Mouse (Mus musculus) kidney, postnatal 36 days (tissue): ENCODE results near the gene Dguok.

Source experiments
- DNase-seq, 2 experiments: peaks; one replicate each; pipeline ENCODE4 v3.0.0; 2021 to 2022; ENCODE audit warnings: mixed read lengths in 2 of 2

The Dguok gene

GRCm38 (mm10) chr6:83496753-83497710, 9.7 kb downstream of the Dguok start:
- peak; percentile 65 to 70 for DNase-seq

DNA sequence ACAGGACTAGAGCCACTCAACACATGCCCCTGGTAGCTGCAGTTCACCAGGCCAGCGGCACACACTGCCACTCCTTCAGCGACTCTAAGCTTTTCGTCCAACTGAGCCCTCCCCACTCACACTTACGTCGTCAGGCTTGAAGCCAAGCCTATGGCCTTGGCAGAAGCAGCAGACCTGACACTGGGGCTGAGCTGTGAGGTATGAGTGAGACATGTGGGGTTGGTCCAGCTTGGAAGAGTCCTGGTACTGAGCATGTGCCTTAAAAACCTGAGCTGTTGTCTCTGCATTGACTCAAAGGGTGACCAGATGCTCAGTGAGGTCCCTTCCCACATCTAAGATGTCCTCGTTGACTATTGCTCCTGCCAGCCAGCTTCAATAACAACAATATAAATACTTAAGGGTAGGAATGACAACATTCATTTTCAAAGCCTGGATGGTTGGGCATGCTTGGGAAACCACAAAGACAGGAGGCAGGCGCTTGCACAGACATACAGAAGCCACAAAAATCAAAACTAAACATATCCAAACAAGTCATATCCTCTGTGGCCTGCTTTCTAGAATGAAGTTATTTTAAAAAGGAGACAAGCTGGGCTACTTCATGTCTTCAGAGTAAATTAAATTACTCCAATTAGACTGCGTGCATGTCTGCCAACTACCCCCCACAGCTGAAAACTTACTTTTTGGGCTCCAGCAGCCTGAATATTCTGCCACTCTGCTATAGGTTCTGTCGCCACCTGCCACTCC, 10.6 kb downstream of the Dguok start:
- no peak for DNase-seq

GRCm38 (mm10) chr6:83490622-83491021, 16.1 kb downstream of the Dguok start:
- DNase-seq: no peak

DNA sequence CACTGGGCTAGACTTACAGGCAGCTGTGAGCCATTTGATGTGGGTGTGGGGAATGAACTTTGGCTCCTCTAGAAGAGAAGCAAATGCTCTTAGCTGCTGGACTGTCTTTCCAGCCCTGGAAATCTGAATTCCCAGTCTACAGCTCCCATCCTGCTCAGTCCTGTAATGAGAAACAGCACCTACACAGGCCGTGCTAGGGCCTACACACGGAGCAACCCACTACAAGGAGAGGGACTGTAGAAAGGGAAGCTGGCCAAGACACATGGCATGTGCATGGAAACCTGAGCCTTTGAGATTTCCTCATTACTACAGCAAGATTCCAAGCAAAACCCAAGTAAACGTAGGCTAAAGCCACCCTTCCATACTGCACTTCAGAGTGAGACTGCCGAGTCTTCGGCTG, 18.6 kb downstream of the Dguok start:
- DNase-seq: no peak

DNA sequence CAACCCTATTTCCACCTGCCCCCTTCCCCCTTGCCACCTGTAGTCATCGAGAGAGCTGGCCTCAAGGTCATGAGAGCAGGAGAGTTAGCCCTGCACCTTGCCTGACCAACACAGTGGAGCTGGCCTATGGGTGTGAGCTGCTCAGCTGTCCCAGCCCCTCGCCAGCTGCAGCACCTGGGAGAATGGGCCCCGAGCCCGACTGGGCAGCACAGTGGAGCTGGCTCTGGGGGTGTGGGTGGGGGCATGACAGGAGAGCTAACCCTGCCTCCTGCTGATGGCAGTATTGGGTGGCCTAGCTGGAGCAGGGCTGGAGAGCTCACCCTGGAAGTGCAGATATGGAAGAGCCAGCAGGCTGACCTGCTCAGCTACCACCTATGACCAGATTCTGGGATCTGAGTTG, 19.5 kb downstream of the Dguok start:
- DNase-seq: no peak

GRCm38 (mm10) chr6:83485854-83486253, 20.9 kb downstream of the Dguok start:
- no peak for DNase-seq

- no peak for DNase-seq
Measured at GRCm38 (mm10) chr6:83483776-83484175, 23.0 kb downstream of the Dguok start.

- DNase-seq: peak; percentile 44 to 62
Measured at GRCm38 (mm10) chr6:83482418-83483085, 24.2 kb downstream of the Dguok start.

GRCm38 (mm10) chr6:83480019-83480655, 26.6 kb downstream of the Dguok start:
- DNase-seq: no peak

- DNase-seq: peak in 1 of 2 experiments; percentile 26
Measured at GRCm38 (mm10) chr6:83479193-83479592, 27.6 kb downstream of the Dguok start.

GRCm38 (mm10) chr6:83478628-83479027, 28.1 kb downstream of the Dguok start:
- no peak for DNase-seq

DNA sequence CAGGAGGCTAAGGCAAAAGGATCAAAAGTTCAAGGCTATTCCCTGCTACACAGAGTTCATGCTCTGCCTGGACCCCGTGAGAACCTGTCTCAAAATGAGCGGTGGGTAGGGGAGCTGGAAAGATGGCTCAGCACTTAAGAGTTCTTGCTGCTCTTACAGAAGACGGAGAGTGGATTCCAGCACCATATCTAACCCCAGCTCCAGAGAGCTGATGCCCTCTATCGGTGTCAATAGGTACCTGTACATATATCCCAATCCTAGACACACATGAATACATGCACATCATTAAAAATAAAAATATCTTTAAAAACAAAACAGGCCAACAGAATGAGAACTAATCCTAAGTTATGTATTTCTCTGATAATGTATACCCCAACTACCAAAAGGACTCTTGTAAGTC, 28.6 kb downstream of the Dguok start:
- DNase-seq: no peak

DNA sequence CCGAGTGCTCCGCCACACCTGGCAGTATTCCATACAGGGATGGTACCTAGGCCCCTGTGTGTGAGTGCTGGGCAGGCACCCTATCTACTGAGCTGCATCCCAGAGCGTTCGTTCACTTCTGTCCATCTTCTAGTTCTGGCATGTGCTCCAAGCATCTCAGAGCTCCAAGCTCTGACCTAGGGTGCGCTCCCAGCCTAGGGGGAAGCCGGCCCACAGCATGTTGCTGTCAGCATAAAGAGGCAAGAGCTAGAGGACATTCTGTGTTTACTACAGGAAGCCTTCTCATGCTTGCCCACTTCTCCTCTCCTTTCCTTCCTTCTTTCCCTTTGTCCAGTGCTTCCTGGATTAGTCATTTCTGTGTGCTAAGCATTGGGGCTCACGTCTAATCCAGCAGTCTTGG, 31.3 kb downstream of the Dguok start:
- no peak for DNase-seq

GRCm38 (mm10) chr6:83473240-83473639, 33.5 kb downstream of the Dguok start:
- DNase-seq: peak; percentile 81 to 90

- DNase-seq: peak; percentile 37 to 42
Measured at GRCm38 (mm10) chr6:83471739-83472138, 35.0 kb downstream of the Dguok start.

DNA sequence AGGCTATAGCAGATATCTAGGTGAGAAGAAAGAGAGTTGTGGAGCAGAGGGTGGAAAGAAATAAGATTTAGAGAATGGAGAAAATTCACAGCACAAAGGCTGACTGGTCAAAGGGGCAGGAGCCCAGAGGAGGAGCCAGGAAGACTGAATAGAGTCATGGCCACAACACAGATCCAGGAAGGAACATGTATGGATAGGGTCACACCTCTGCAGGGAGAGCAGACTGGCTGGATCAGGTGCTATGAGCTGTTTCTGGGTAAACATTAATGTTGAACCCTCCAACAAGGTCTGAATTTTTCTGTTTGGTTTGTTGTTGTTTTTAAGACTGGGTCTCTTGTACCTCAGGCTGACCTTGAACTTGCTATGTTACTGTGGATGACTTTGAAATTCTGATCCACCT, 42.8 kb downstream of the Dguok start:
- no peak for DNase-seq

DNA sequence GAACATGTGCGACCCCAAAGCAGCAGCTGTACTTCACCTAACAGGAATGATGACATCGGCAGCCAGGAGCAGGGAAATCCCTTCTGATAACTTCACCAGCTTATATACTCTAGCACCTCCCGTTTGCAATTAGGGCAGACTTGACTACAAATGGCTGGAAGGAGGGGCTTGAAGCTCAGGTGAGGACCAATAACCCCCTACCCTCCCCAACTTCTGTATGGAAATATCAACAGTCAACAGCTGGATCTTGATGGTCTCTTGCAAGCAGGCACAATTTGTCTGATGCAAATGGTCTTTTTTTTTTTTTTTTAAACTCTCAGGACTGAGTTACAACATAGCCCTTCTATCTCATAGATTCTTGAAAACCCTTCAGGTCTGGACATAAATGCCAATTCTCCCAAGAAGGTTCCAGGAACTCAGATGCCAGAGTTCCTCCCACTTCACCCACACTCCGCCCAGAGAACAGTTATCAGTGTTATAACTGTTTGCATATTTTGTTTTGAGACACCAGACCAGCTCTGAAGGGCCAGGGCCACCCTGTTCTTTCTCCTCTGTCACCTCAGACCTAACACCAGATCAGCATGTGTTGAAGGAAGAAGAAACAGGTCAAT, 47.6 kb downstream of the Dguok start, which contains the start of gene Tet3:
Gene Tet3, minus strand, starts transcription at position 51 of the 611 bp plus-strand sequence.
- no peak for DNase-seq

GRCm38 (mm10) chr6:83456984-83457810, 49.6 kb downstream of the Dguok start:
- peak; percentile 74 to 76 for DNase-seq

DNA sequence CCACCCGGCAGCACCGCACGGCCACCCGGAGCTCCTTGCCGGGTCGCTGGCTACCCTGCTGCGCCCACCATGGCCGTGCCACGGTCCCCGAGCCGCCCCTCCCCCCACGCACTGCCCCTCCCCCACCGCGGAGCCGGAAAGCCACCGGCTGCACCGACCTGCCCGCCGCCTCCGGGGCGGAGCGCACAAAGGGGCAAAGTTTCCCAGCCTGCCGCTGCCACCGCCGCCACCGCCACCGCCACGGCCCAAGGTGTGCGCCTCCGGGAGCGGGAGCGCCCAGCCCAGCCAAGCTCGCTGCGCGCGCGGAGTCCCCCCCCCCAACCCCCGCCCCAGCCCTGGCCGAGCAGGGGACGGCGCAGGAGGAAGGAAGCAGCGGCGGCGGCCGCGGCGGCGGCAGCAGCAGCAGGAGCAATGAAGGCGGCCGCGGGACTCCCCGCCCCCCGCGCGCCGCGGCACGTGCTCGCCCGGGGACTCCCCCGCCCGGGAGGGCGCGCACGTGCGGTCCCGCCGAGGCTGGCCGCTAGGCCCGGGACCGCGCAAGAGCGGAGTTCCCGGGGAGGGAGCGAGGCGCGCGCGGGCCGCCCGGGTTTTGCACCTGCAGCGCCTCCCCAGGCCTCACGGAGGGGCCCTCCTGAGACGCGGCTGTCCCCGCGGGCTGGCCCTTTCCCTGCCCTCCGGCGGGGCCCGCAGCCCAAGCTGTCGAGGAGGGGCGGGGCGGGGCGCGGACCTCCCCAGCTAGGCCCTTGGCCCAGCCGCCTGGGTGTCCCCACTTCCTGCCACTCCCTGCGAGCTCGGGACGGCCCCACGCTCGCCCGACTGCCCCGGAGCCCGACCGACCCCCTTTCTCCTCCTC, 50.4 kb downstream of the Dguok start:
- peak; percentile 78 to 88 for DNase-seq
